Mouse (Mus musculus) brain, embryonic 14.5 days (tissue): ENCODE measurements around the gene Cdk17.

Source experiments
- CTCF ChIP-seq: fragments of 200-500 bp; IDR thresholded peaks from 2 replicates; pipeline ENCODE4 v1.5.1; 2012; ENCODE audit warnings: inconsistent platforms, mild to moderate bottlenecking, moderate library complexity, borderline replicate concordance; ENCODE audit not compliant: insufficient read depth, insufficient read length; ENCODE audit errors: extremely low read depth
- POLR2A ChIP-seq: fragments of 200-500 bp; IDR thresholded peaks from 2 replicates; pipeline ENCODE4 v1.6.1; 2012; ENCODE audit warnings: mild to moderate bottlenecking, inconsistent platforms, borderline replicate concordance; ENCODE audit not compliant: poor library complexity, insufficient read depth, insufficient read length, severe bottlenecking; ENCODE audit errors: extremely low read depth

DNA sequence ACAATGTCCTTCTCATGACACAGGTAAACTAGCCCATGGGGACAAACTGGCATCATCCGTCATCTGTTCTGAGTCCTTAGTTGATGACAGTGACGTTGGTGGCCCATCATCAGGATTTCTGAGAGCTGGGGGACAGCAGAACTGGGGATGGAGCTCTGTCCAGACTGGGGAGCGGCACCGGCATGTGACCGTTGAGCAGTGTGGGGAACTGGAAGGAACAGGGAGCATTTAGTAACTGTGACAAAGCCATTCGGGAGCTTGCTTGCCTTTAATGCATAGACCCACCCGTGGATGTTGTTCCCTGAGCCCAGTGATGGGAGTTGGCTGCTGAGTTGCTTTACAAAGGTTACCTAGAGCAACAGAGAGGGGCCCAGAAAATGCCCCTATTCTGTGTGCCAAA, 89.2 kb downstream of the Cdk17 start:
- no peak for TF ChIP-seq POLR2A
- no peak for TF ChIP-seq CTCF
